Mouse (Mus musculus) small intestine, adult 2 months (tissue): ENCODE measurements around the gene Gm6871.

Experiments used
- CTCF ChIP-seq: fragments of 200-500 bp; IDR thresholded peaks from 2 replicates; pipeline ENCODE4 v1.5.1; 2012; ENCODE audit warnings: low read depth, mild to moderate bottlenecking, control low read depth, inconsistent platforms, low read length, moderate library complexity, mixed read lengths; ENCODE audit not compliant: insufficient replicate concordance, insufficient read length; ENCODE audit errors: extremely low read depth
- POLR2A ChIP-seq: fragments of 200-500 bp; IDR thresholded peaks from 2 replicates; pipeline ENCODE4 v1.6.1; 2012; ENCODE audit warnings: low read depth, mild to moderate bottlenecking, control low read depth, inconsistent platforms, low read length, moderate library complexity

- TF ChIP-seq POLR2A (no peak), CTCF (no peak)
Observed at GRCm38 (mm10) chr7:41598615-41599014, 25.2 kb upstream of the Gm6871 start.
